Mouse (Mus musculus) hindbrain, embryonic 11.5 days (tissue): ENCODE results near the gene Csf2rb. TPM values are rescaled to one million over a fixed set of nuclear protein-coding genes. Genes with fewer than 3 reads are reported as not detected.
"Not testable (repeated sequence)": the region's sequence is repeated elsewhere in the genome, so short reads cannot be mapped to it uniquely, and the experiment has no call there.

ENCODE experiments used
- ATAC-seq: fragments of 200-750 bp; cut with Nextera tagmentation; 2 replicates; pipeline ENCODE4 v1.8.0; 2017; ENCODE audit warnings: mild to moderate bottlenecking, moderate TSS enrichment, moderate library complexity; ENCODE audit not compliant: low FRiP score
- DNase-seq: peaks from one replicate; pipeline ENCODE4 v3.0.0-alpha.2; 2015; ENCODE audit warnings: low spot score
- H3K27ac ChIP-seq: fragments of 300-500 bp; sonication (generic); 2 replicates; pipeline ENCODE4 v1.5.1; 2014; ENCODE audit warnings: mild to moderate bottlenecking, low read depth, low read length
- H3K27me3 ChIP-seq: fragments of 300-500 bp; sonication (generic); 2 replicates; pipeline ENCODE4 v1.6.1; 2014; ENCODE audit warnings: mild to moderate bottlenecking, low read length, moderate library complexity, mixed read lengths; ENCODE audit not compliant: control insufficient read depth, insufficient read depth
- H3K36me3 ChIP-seq: fragments of 300-500 bp; sonication (generic); 2 replicates; pipeline ENCODE4 v1.6.1; 2014; ENCODE audit warnings: mild to moderate bottlenecking, low read length, moderate library complexity, mixed read lengths; ENCODE audit not compliant: control insufficient read depth, insufficient read depth
- H3K4me1 ChIP-seq: fragments of 300-500 bp; sonication (generic); replicated peaks from 2 replicates; pipeline ENCODE4 v1.6.1; 2014; ENCODE audit warnings: low read length, mixed read lengths; ENCODE audit not compliant: control insufficient read depth, insufficient read depth
- H3K4me2 ChIP-seq: fragments of 300-500 bp; sonication (generic); replicated peaks from 2 replicates; pipeline ENCODE4 v1.6.1; 2014; ENCODE audit warnings: mild to moderate bottlenecking, low read depth, low read length
- H3K4me3 ChIP-seq: fragments of 300-500 bp; sonication (generic); 2 replicates; pipeline ENCODE4 v1.5.1; 2014; ENCODE audit warnings: low read depth, low read length
- H3K9ac ChIP-seq: fragments of 300-500 bp; sonication (generic); 2 replicates; pipeline ENCODE4 v1.6.1; 2014; ENCODE audit warnings: low read depth, low read length
- H3K9me3 ChIP-seq: fragments of 300-500 bp; sonication (generic); 2 replicates; pipeline ENCODE4 v1.6.1; 2016; ENCODE audit warnings: low read length; ENCODE audit not compliant: control insufficient read depth
- WGBS: fragments of 180-500 bp; shearing (Covaris S2); extraction: QIAGEN DNeasy Blood & Tissue Kit; methylation state at CpG from one replicate; pipeline ENCODE4 v1.1.7; 2014; 5-methylcytosine and 5-hydroxymethylcytosine counted together
- polyA plus RNA-seq: library from polyadenylated mRNA; unstranded; fragments of >200 nt; fragmentation: Nextera tagmentation; extraction: Ambion mirVana; gene quantifications from 2 replicates; pipeline ENCODE4 v1.2.1, GENCODE M21; 2014

Gene Csf2rb
- polyA plus RNA-seq, 1 experiment from 2014 or later: 1.9 TPM

DNA sequence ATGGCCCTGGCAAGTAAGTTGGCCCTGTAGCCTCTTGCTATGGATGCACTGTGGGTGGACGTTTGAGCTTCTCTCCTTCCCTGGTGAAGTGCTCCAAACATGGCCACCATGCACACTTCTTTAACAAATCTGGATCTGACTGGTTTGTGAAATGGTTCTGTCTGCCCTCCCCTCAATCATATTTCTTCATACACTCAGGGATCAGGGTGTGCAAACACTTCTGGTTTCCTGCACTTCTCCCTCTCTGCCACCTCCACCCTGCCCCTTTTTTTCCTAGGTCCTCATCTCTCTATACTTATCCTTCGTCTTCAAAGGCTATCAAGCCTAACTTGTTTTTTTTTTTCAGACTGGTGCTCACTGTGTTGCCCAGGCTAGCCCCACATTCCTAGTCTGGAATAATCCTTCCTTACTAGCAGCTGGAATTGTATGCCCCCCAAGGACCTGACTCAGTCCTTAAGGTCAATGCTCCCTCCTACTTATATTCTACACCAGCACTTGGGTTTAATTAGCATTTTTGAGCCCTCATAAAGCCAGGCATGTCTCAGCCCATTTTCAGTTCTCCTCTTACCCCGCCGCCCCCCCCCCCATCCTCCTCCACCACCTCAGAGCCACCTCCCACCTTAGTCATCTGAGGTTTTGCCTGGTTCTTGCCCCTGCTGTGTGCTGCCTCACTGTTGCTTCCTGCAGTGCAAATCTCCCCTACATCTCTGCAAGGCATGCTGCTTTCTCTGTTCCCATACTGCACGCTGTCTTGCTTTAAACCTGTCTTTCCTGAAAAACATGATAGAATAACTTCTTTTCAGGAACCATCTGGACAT is 6.2 kb downstream of the Csf2rb start:
- DNase-seq (no peak), ATAC-seq (no peak)
- Histone ChIP-seq H3K27me3 (no peaks in the 10 kb centered on the region), H3K9ac (no peak overlapping the region), H3K9me3 (no peaks in the 10 kb centered on the region), H3K4me2 (no peak overlapping the region), H3K36me3 (no peaks in the 10 kb centered on the region), H3K4me1 (no peaks in the 10 kb centered on the region), H3K27ac (no peak overlapping the region), H3K4me3 (no peak overlapping the region)
- WGBS: 72% methylated on average over 5 of the region's 5 CpGs

GRCm38 (mm10) chr15:78332981-78333380 is 7.4 kb downstream of the Csf2rb start:
- no peak for DNase-seq
- Histone ChIP-seq H3K27ac (no peak overlapping the region), H3K27me3 (no peaks in the 10 kb centered on the region), H3K4me3 (no peak overlapping the region), H3K4me2 (no peak overlapping the region), H3K9me3 (no peaks in the 10 kb centered on the region), H3K36me3 (no peaks in the 10 kb centered on the region), H3K9ac (no peak overlapping the region), H3K4me1 (no peaks in the 10 kb centered on the region)
- 82% methylated on average over 6 of the region's 6 CpGs for WGBS
- no peak for ATAC-seq

- Histone ChIP-seq H3K9me3 (no peaks in the 10 kb centered on the region), H3K27ac (no peak overlapping the region), H3K27me3 (no peaks in the 10 kb centered on the region), H3K36me3 (no peaks in the 10 kb centered on the region), H3K4me2 (no peak overlapping the region), H3K4me1 (no peaks in the 10 kb centered on the region), H3K4me3 (no peak overlapping the region), H3K9ac (no peak overlapping the region)
- DNase-seq: no peak
- 93% methylated on average over 3 of the region's 3 CpGs for WGBS
- ATAC-seq: no peak
These were observed 8.8 kb downstream of the Csf2rb start for GRCm38 (mm10) chr15:78334380-78334779.

DNA sequence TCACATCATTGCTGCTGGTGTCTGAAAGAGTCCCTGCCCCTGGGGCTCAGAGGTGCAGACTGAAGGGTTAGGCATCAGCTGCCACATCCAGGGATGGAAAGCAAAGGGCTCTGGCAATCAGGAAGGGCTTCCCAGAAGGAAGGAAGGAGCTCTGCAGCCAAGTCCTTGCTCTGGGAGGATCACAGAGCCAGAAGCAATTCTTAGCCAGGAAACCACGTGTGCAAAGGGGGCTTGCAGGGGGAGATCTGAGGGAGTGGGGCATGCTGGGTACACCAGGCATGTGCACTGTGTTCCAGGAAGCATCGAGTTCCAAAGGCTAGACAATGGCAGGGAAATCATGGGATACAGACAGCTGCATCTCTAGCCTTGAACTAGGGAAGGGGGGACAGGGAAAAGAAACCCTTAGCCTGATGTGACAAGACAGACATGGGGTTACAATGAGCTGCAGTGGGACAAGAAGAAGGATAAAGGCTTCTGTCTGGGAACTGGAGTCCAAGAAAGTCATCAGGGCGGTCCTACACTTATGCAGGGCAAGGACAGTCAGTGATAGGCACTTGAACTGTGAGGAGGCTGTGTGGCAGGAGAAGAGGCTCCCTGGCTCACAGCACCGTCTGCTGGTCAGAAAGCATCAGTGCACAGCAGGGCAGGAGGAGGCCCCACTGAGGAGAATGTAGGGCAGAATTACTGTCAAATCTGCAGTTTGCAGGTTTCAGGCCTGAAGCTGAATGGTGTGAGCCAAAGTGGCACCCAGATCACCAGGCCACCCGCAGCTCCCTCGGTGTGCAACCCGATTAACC is 14.3 kb downstream of the Csf2rb start:
- H3K4me2 ChIP-seq, H3K9ac ChIP-seq, H3K4me1 ChIP-seq, H3K36me3 ChIP-seq, H3K27ac ChIP-seq, H3K4me3 ChIP-seq, H3K9me3 ChIP-seq, ATAC-seq, H3K27me3 ChIP-seq: not testable (repeated sequence)
- DNase-seq: peak; percentile 56
- 43% methylated on average over 7 of the region's 7 CpGs for WGBS

GRCm38 (mm10) chr15:78340919-78341318 is 15.4 kb downstream of the Csf2rb start:
- H3K9me3 ChIP-seq, H3K4me2 ChIP-seq, H3K27ac ChIP-seq, ATAC-seq, H3K4me3 ChIP-seq, H3K36me3 ChIP-seq, H3K4me1 ChIP-seq, DNase-seq, H3K27me3 ChIP-seq, H3K9ac ChIP-seq: not testable (repeated sequence)
- WGBS: 71% methylated on average over 6 of the region's 7 CpGs

GRCm38 (mm10) chr15:78343683-78344082 is 18.1 kb downstream of the Csf2rb start:
- Histone ChIP-seq H3K9ac (no peak overlapping the region), H3K27ac (no peak overlapping the region), H3K27me3 (no peaks in the 10 kb centered on the region), H3K36me3 (no peaks in the 10 kb centered on the region), H3K4me1 (no peaks in the 10 kb centered on the region), H3K4me2 (no peak overlapping the region), H3K4me3 (no peak overlapping the region), H3K9me3 (no peaks in the 10 kb centered on the region)
- DNase-seq (no peak), ATAC-seq (no peak)
- 14% methylated on average over 1 of the region's 1 CpGs for WGBS

DNA sequence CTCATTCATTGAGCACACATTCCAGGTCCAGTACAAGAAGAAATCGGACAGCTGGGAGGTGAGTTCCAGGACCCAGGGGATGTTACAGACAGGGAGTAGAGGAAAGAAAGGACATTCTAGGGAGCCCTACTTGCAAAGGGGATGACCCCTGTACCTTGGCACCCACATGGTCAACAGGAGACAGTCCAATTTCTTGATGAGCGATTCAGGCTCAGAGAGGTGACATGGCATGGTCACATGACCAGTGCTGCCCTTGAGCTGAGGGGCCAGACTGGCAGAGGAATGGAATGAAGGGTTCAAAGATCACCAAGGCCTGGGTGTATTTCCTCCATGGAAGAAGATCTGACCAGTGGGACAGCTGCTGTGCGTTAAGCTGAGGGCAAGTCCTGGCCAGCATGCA is 19.0 kb downstream of the Csf2rb start:
- H3K4me3 ChIP-seq: no peak overlapping the region
- ATAC-seq: no peak

DNA sequence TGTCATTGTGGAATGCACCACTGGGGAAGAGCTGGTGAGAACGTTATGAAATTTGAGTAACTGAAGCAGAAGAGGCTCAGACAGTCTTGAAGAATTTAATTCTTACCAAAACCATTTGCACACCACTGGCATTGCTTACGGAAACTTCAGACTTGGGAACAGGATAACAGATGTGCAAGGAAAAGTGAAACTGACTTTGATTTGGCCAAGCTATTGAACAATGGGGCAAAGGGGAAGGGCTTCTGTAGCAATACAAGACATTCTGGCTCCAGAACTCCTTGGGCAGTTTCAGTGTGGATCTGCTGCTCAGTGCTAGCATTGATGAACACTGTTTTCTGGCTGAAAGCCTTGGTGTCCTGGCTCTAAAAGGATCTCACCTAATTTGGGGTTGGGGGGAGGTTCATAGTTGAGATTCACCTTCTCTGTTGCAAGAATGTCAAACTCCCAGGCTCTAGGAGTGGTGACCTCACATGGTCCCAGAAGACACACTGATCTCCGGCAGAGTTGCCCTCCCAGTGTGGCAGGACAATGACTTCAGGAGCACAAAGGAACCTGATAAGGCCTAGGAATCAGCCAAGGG is 26.1 kb downstream of the Csf2rb start:
- Histone ChIP-seq H3K36me3 (no peaks in the 10 kb centered on the region), H3K4me3 (no peak overlapping the region), H3K9me3 (no peaks in the 10 kb centered on the region), H3K9ac (no peak overlapping the region), H3K4me2 (no peak overlapping the region), H3K4me1 (no peaks in the 10 kb centered on the region), H3K27ac (no peak overlapping the region), H3K27me3 (no peaks in the 10 kb centered on the region)
- ATAC-seq: no peak
- WGBS: 63% methylated on average over 3 of the region's 3 CpGs
- no peak for DNase-seq

More for the DNA sequence above, 19.0 kb downstream of the Csf2rb start:
- no peaks in the 10 kb centered on the region for H3K36me3 ChIP-seq
- H3K9ac ChIP-seq: no peak overlapping the region
- DNase-seq: no peak
- 88% methylated on average over 3 of the region's 3 CpGs for WGBS
- no peak overlapping the region for H3K27ac ChIP-seq
- no peak overlapping the region for H3K4me2 ChIP-seq
- no peaks in the 10 kb centered on the region for H3K4me1 ChIP-seq
- no peaks in the 10 kb centered on the region for H3K9me3 ChIP-seq
- H3K27me3 ChIP-seq: no peaks in the 10 kb centered on the region
